Mouse (Mus musculus) bone marrow, adult 2 months (tissue): ENCODE results near the gene Hif3a. TPM values are rescaled to one million over a fixed set of nuclear protein-coding genes. Genes with fewer than 3 reads are reported as not detected.

ENCODE experiments used
- H3K27ac ChIP-seq: fragments of 200-500 bp; 2 replicates; pipeline ENCODE4 v1.5.1; 2012; ENCODE audit warnings: low read depth, mild to moderate bottlenecking, control low read depth, inconsistent platforms, low read length; ENCODE audit not compliant: control insufficient read depth, poor library complexity, insufficient read depth
- H3K4me1 ChIP-seq: fragments of 200-500 bp; 2 replicates; pipeline ENCODE4 v1.6.1; 2011; ENCODE audit warnings: low read length; ENCODE audit not compliant: control insufficient read depth, insufficient read depth
- H3K4me3 ChIP-seq: fragments of 200-500 bp; replicated peaks from 2 replicates; pipeline ENCODE3; 2011; ENCODE audit warnings: mild to moderate bottlenecking, low read depth, low read length, control low read depth; ENCODE audit not compliant: control insufficient read depth
- CTCF ChIP-seq: fragments of 200-500 bp; IDR thresholded peaks from 2 replicates; pipeline ENCODE4 v1.5.1; 2011; ENCODE audit warnings: low read length, control low read depth; ENCODE audit not compliant: control insufficient read depth, insufficient read depth
- POLR2A ChIP-seq: fragments of 200-500 bp; IDR thresholded peaks from 2 replicates; pipeline ENCODE4 v1.6.1; 2011; ENCODE audit warnings: low read depth, mild to moderate bottlenecking, control low read depth, low read length, borderline replicate concordance; ENCODE audit not compliant: control insufficient read depth
- WGBS: fragments of 180-500 bp; shearing (Covaris S2); methylation state at CpG from one replicate; pipeline ENCODE4 v1.1.7; 2018; 5-methylcytosine and 5-hydroxymethylcytosine counted together
- polyA plus RNA-seq: library from polyadenylated mRNA; stranded (reverse); fragments of >200 nt; gene quantifications from 2 replicates; pipeline ENCODE4 v1.2.4, GENCODE M21; 2011; ENCODE audit warnings: low replicate concordance; ENCODE audit not compliant: missing spikeins, insufficient read depth, insufficient read length

The Hif3a gene
- polyA plus RNA-seq, 1 experiment: 1.8 TPM

GRCm38 (mm10) chr7:16994400-16994799 lies 67.8 kb downstream of the Hif3a start:
- Histone ChIP-seq H3K4me1 (no peaks in the 10 kb centered on the region), H3K4me3 (no peak overlapping the region), H3K27ac (no peak overlapping the region)
- WGBS: 11% methylated on average over 20 of the region's 20 CpGs
- TF ChIP-seq POLR2A (no peak), CTCF (no peak)

GRCm38 (mm10) chr7:16993651-16994399 lies 68.4 kb downstream of the Hif3a start:
- TF ChIP-seq CTCF (no peak), POLR2A (no peak; the same call in 1 of the 2 replicates)
- 3% methylated on average over 27 of the region's 27 CpGs for WGBS
- Histone ChIP-seq H3K4me1 (no peaks in the 10 kb centered on the region), H3K4me3 (peak overlapping the region; percentile 33), H3K27ac (no peak overlapping the region)

- Histone ChIP-seq H3K27ac (no peak within 1 kb of the TSS), H3K4me3 (no peak within 1 kb of the TSS), H3K4me1 (no peaks in the 10 kb centered on the region)
- 83% methylated on average over 5 of the region's 5 CpGs for WGBS
- TF ChIP-seq CTCF (no peak), POLR2A (no peak)
Measured at GRCm38 (mm10) chr7:16992451-16992807, 69.8 kb downstream of the Hif3a start, which contains the start of gene Ccdc8. Gene Ccdc8 (plus strand): TSS chr7:16992708.

- no peak overlapping the region for H3K27ac ChIP-seq
- H3K4me1 ChIP-seq: no peaks in the 10 kb centered on the region
- 54% methylated on average over 18 of the region's 18 CpGs for WGBS
- no peak overlapping the region for H3K4me3 ChIP-seq
- TF ChIP-seq POLR2A (no peak), CTCF (no peak)
Measured at GRCm38 (mm10) chr7:16991681-16992450, 70.4 kb downstream of the Hif3a start.

- WGBS: 17% methylated on average over 15 of the region's 15 CpGs
- TF ChIP-seq POLR2A (no peak), CTCF (no peak)
Measured at GRCm38 (mm10) chr7:16990006-16990744, 72.1 kb downstream of the Hif3a start.

GRCm38 (mm10) chr7:16988405-16988804 lies 73.8 kb downstream of the Hif3a start:
- Histone ChIP-seq H3K4me1 (no peaks in the 10 kb centered on the region), H3K27ac (no peak overlapping the region)
- WGBS: 77% methylated on average over 3 of the region's 3 CpGs

More at GRCm38 (mm10) chr7:16990006-16990744, 72.1 kb downstream of the Hif3a start:
- no peak overlapping the region for H3K4me3 ChIP-seq
- no peaks in the 10 kb centered on the region for H3K4me1 ChIP-seq
- H3K27ac ChIP-seq: no peak overlapping the region

GRCm38 (mm10) chr7:16987541-16988149 lies 74.6 kb downstream of the Hif3a start:
- no peaks in the 10 kb centered on the region; the same call in 1 of the 2 replicates for H3K4me1 ChIP-seq
- no peak overlapping the region for H3K27ac ChIP-seq
- no peak overlapping the region for H3K4me3 ChIP-seq
- TF ChIP-seq POLR2A (no peak), CTCF (no peak)
- 69% methylated on average over 7 of the region's 7 CpGs for WGBS

More at GRCm38 (mm10) chr7:16988405-16988804, 73.8 kb downstream of the Hif3a start:
- TF ChIP-seq POLR2A (no peak), CTCF (no peak)
- no peak overlapping the region for H3K4me3 ChIP-seq
